Comparison of ENCODE assay signal across 8 mouse cellular contexts in genomic region chr11:31672170-31672563, GRCm38 (mm10). TPM values are rescaled to one million over a fixed set of nuclear protein-coding genes. Genes with fewer than 3 reads are reported as not detected.
DNase-seq lines count a peak whose midpoint lies in the region; ATAC-seq lines count a peak whose summit lies in the region.

No protein-coding gene starts in this region.

- H3K9ac ChIP-seq in kidney, embryonic 15.5 days: peak overlapping the region; percentile 95
- peak overlapping the region; percentile 96 for H3K9ac ChIP-seq in hindbrain, embryonic 14.5 days
- H3K9ac ChIP-seq in midbrain, embryonic 14.5 days (replicated peaks; ENCODE audit: low read length): peak overlapping the region; percentile 96

- peak; percentile 55 for ATAC-seq in kidney, embryonic 15.5 days (replicated peaks; ENCODE audit: low FRiP score)
- ATAC-seq in hindbrain, embryonic 14.5 days (ENCODE audit: low FRiP score): peak; percentile 64; the same call in 1 of the 2 replicates
- ATAC-seq in midbrain, embryonic 14.5 days (ENCODE audit: low FRiP score, low TSS enrichment): peak; percentile 57

- peaks cover 13% of the 10 kb centered on the region for H3K4me1 ChIP-seq in kidney, embryonic 15.5 days
- H3K4me1 ChIP-seq in hindbrain, embryonic 14.5 days (replicated peaks; ENCODE audit: control insufficient read depth, insufficient read depth, low read length): peaks cover 10% of the 10 kb centered on the region
- peaks cover 9% of the 10 kb centered on the region for H3K4me1 ChIP-seq in midbrain, embryonic 14.5 days (ENCODE audit: control insufficient read depth, insufficient read depth, low read length)

- H3K9me3 ChIP-seq in kidney, embryonic 15.5 days (replicated peaks): no peaks in the 10 kb centered on the region
- no peaks in the 10 kb centered on the region for H3K9me3 ChIP-seq in hindbrain, embryonic 14.5 days (ENCODE audit: control insufficient read depth, low read length)
- no peaks in the 10 kb centered on the region for H3K9me3 ChIP-seq in midbrain, embryonic 14.5 days (ENCODE audit: control insufficient read depth, low read length)

- no peaks in the 10 kb centered on the region for H3K27me3 ChIP-seq in kidney, embryonic 15.5 days
- H3K27me3 ChIP-seq in hindbrain, embryonic 14.5 days (ENCODE audit: control insufficient read depth, insufficient read depth, low read length): no peaks in the 10 kb centered on the region
- H3K27me3 ChIP-seq in midbrain, embryonic 14.5 days (ENCODE audit: control insufficient read depth, insufficient read depth, low read length): no peaks in the 10 kb centered on the region

- H3K27ac ChIP-seq in kidney, embryonic 15.5 days: no peak overlapping the region
- H3K27ac ChIP-seq in hindbrain, embryonic 14.5 days: 0 out of 2 replicates have a peak overlapping the region, but pooled peaks have one; percentile 57
- H3K27ac ChIP-seq in midbrain, embryonic 14.5 days (replicated peaks; ENCODE audit: low read depth, low read length): no peak overlapping the region

- 11% methylated on average over 9 of the region's 9 CpGs for WGBS in kidney, embryonic 15.5 days
- WGBS in hindbrain, embryonic 14.5 days: 12% methylated on average over 9 of the region's 9 CpGs
- 11% methylated on average over 9 of the region's 9 CpGs for WGBS in midbrain, embryonic 14.5 days

- H3K36me3 ChIP-seq in kidney, embryonic 15.5 days: peaks cover 30% of the 10 kb centered on the region
- peaks cover 18% of the 10 kb centered on the region for H3K36me3 ChIP-seq in hindbrain, embryonic 14.5 days (replicated peaks; ENCODE audit: control insufficient read depth, insufficient read depth)
- H3K36me3 ChIP-seq in midbrain, embryonic 14.5 days (ENCODE audit: control insufficient read depth, insufficient read depth, low read length): peaks cover 21% of the 10 kb centered on the region

- peak overlapping the region; percentile 68 for H3K4me2 ChIP-seq in kidney, embryonic 15.5 days
- peak overlapping the region; percentile 72 for H3K4me2 ChIP-seq in hindbrain, embryonic 14.5 days (replicated peaks)
- peak overlapping the region; percentile 65 for H3K4me2 ChIP-seq in midbrain, embryonic 14.5 days (ENCODE audit: low read length)

- DNase-seq in kidney, postnatal 14 days: no peak
- peak; percentile 23 for DNase-seq in embryo, embryonic 11 days
- peak; percentile 44 for DNase-seq in hindbrain, embryonic 14.5 days (ENCODE audit: low spot score)
- no peak for DNase-seq in midbrain, embryonic 14.5 days
- DNase-seq in urinary bladder, adult 2 months (ENCODE audit: low spot score): no peak
- DNase-seq in adrenal gland, adult (ENCODE audit: inconsistent age in 2 of 2, low spot score in 1 of 2): no peak
- DNase-seq in right cerebral cortex, postnatal 14 days: no peak

- peak overlapping the region; percentile 96 for H3K4me3 ChIP-seq in kidney, embryonic 15.5 days (replicated peaks)
- H3K4me3 ChIP-seq in hindbrain, embryonic 14.5 days (replicated peaks; ENCODE audit: low read length): peak overlapping the region; percentile 97
- peak overlapping the region; percentile 88 for H3K4me3 ChIP-seq in midbrain, embryonic 14.5 days (replicated peaks; ENCODE audit: low read depth, low read length)

RNA-seq across cellular contexts. Expression of gene Bod1, which starts 0.5 kb away (rescaled TPM):
- 84.9 and 86.8 TPM in 2 replicates for polyA plus RNA-seq in kidney, embryonic 15.5 days (2015; fragmentation: Nextera tagmentation; extraction: Ambion mirVana)
- 146 and 149 TPM in 2 replicates for polyA plus RNA-seq in hindbrain, embryonic 14.5 days (2014; fragmentation: Nextera tagmentation; extraction: Ambion mirVana)
- 164 and 168 TPM in 2 replicates for polyA plus RNA-seq in midbrain, embryonic 14.5 days (2014; fragmentation: Nextera tagmentation; extraction: Ambion mirVana)
- polyA plus RNA-seq in urinary bladder, adult 2 months (2012; rRNA removed): 89.8 and 96.1 TPM in 2 replicates

Comparison
In these comparisons a context has a peak if more than half of its experiments do, and no peak if none do; other contexts are left out.
1. DNase-seq: peak in embryo, embryonic 11 days (single experiment) and hindbrain, embryonic 14.5 days (single experiment); none in kidney, postnatal 14 days (single experiment), midbrain, embryonic 14.5 days (single experiment), urinary bladder, adult 2 months (single experiment), adrenal gland, adult (0 of 2) and right cerebral cortex, postnatal 14 days (single experiment).
2. Peak in every context shown above with its lines, with median percentiles within 50 percentile points of each other: ATAC-seq, H3K4me2 ChIP-seq, H3K4me3 ChIP-seq and H3K9ac ChIP-seq.